Mouse (Mus musculus) stomach, postnatal 0 days (tissue): ENCODE results near the gene Gas7.

ENCODE experiments used
- CTCF ChIP-seq: IDR thresholded peaks from 2 replicates; pipeline ENCODE4 v1.5.1; 2016; ENCODE audit warnings: antibody characterized with exemption, low read depth, mild to moderate bottlenecking, moderate library complexity
- EP300 ChIP-seq: optimal IDR thresholded peaks from 2 replicates; pipeline ENCODE3; 2016; ENCODE audit warnings: antibody characterized with exemption

GRCm38 (mm10) chr11:67602711-67603369 lies 147.6 kb downstream of the Gas7 start:
- TF ChIP-seq CTCF (no peak), EP300 (no peak)
